Mouse (Mus musculus): ENCODE measurements around the gene Polr3c.
"Not testable (repeated sequence)": the region's sequence is repeated elsewhere in the genome, so short reads cannot be mapped to it uniquely, and the experiment has no call there.

Polr3c gene

GRCm38 (mm10) chr3:96684151-96684821 is 43.1 kb downstream of the Polr3c start:
- in situ Hi-C loops (cut with MboI; ENCODE audit: low pct_unique_long_range_greater_than_20kb in 1 of 2, low sequenced_read_pairs in 2 of 2, unreplicated experiment in 1 of 2): no loop called here

GRCm38 (mm10) chr3:96683496-96683895 is 43.9 kb downstream of the Polr3c start:
- in situ Hi-C loops (cut with MboI; ENCODE audit: low pct_unique_long_range_greater_than_20kb in 1 of 2, low sequenced_read_pairs in 2 of 2, unreplicated experiment in 1 of 2): no loop called here

- in situ Hi-C loops (cut with MboI; ENCODE audit: low pct_unique_long_range_greater_than_20kb in 1 of 2, low sequenced_read_pairs in 2 of 2, unreplicated experiment in 1 of 2): no loop called here
Observed at GRCm38 (mm10) chr3:96680269-96680956, 47.0 kb downstream of the Polr3c start.

GRCm38 (mm10) chr3:96679159-96679674 is 48.2 kb downstream of the Polr3c start:
- in situ Hi-C loops (cut with MboI; ENCODE audit: low pct_unique_long_range_greater_than_20kb in 1 of 2, low sequenced_read_pairs in 2 of 2, unreplicated experiment in 1 of 2): no loop called here

- in situ Hi-C loops (cut with MboI; ENCODE audit: low pct_unique_long_range_greater_than_20kb in 1 of 2, low sequenced_read_pairs in 2 of 2, unreplicated experiment in 1 of 2): no loop called here
Observed at GRCm38 (mm10) chr3:96678456-96678855, 49.0 kb downstream of the Polr3c start.

- in situ Hi-C loops (cut with MboI; ENCODE audit: low pct_unique_long_range_greater_than_20kb in 1 of 2, low sequenced_read_pairs in 2 of 2, unreplicated experiment in 1 of 2): no loop called here
Observed at GRCm38 (mm10) chr3:96675690-96676089, 51.7 kb downstream of the Polr3c start.

GRCm38 (mm10) chr3:96675171-96675570 is 52.3 kb downstream of the Polr3c start:
- in situ Hi-C loops (cut with MboI; ENCODE audit: low pct_unique_long_range_greater_than_20kb in 1 of 2, low sequenced_read_pairs in 2 of 2, unreplicated experiment in 1 of 2): no loop called here

- in situ Hi-C loops (cut with MboI; ENCODE audit: low pct_unique_long_range_greater_than_20kb in 1 of 2, low sequenced_read_pairs in 2 of 2, unreplicated experiment in 1 of 2): no loop called here
Observed at GRCm38 (mm10) chr3:96674442-96674841, 53.0 kb downstream of the Polr3c start.

GRCm38 (mm10) chr3:96673514-96673913 is 53.9 kb downstream of the Polr3c start:
- in situ Hi-C loops (cut with MboI; ENCODE audit: low pct_unique_long_range_greater_than_20kb in 1 of 2, low sequenced_read_pairs in 2 of 2, unreplicated experiment in 1 of 2): no loop called here

GRCm38 (mm10) chr3:96671519-96671918 is 55.9 kb downstream of the Polr3c start:
- in situ Hi-C loops (cut with MboI; ENCODE audit: low pct_unique_long_range_greater_than_20kb in 1 of 2, low sequenced_read_pairs in 2 of 2, unreplicated experiment in 1 of 2): no loop called here

GRCm38 (mm10) chr3:96669727-96670468 is 57.5 kb downstream of the Polr3c start, which contains the start of gene Ankrd35:
Ankrd35 (plus strand) TSS chr3:96670131.
- in situ Hi-C loops (cut with MboI; ENCODE audit: low pct_unique_long_range_greater_than_20kb in 1 of 2, low sequenced_read_pairs in 2 of 2, unreplicated experiment in 1 of 2): no loop called here

- in situ Hi-C loops (cut with MboI; ENCODE audit: low pct_unique_long_range_greater_than_20kb in 1 of 2, low sequenced_read_pairs in 2 of 2, unreplicated experiment in 1 of 2): no loop called here
Observed at GRCm38 (mm10) chr3:96668424-96669067, 58.9 kb downstream of the Polr3c start.

GRCm38 (mm10) chr3:96667316-96667715 is 60.1 kb downstream of the Polr3c start:
- in situ Hi-C loops (cut with MboI; ENCODE audit: low pct_unique_long_range_greater_than_20kb in 1 of 2, low sequenced_read_pairs in 2 of 2, unreplicated experiment in 1 of 2): no loop called here

GRCm38 (mm10) chr3:96666916-96667315 is 60.5 kb downstream of the Polr3c start:
- in situ Hi-C loops (cut with MboI; ENCODE audit: low pct_unique_long_range_greater_than_20kb in 1 of 2, low sequenced_read_pairs in 2 of 2, unreplicated experiment in 1 of 2): no loop called here

- in situ Hi-C loops (cut with MboI; ENCODE audit: low pct_unique_long_range_greater_than_20kb in 1 of 2, low sequenced_read_pairs in 2 of 2, unreplicated experiment in 1 of 2): not testable (repeated sequence)
Observed at GRCm38 (mm10) chr3:96665732-96666363, 61.6 kb downstream of the Polr3c start.

- in situ Hi-C loops (cut with MboI; ENCODE audit: low pct_unique_long_range_greater_than_20kb in 1 of 2, low sequenced_read_pairs in 2 of 2, unreplicated experiment in 1 of 2): loop anchor here (5.0 kb wide), 1 partner anchor 39 kb away; no protein-coding TSS in a partner anchor
Observed at GRCm38 (mm10) chr3:96663432-96664239, 63.8 kb downstream of the Polr3c start.

GRCm38 (mm10) chr3:96662731-96663316 is 64.6 kb downstream of the Polr3c start:
- in situ Hi-C loops (cut with MboI; ENCODE audit: low pct_unique_long_range_greater_than_20kb in 1 of 2, low sequenced_read_pairs in 2 of 2, unreplicated experiment in 1 of 2): loop anchor here (5.0 kb wide), 1 partner anchor 39 kb away; no protein-coding TSS in a partner anchor
